Mouse (Mus musculus) forebrain, embryonic 14.5 days (tissue): ENCODE data around the gene Cpe. TPM values are rescaled to one million over a fixed set of nuclear protein-coding genes. Genes with fewer than 3 reads are reported as not detected.

Source experiments
- ATAC-seq: fragments of 200-750 bp; cut with Nextera tagmentation; 2 replicates; pipeline ENCODE4 v1.8.0; 2017; ENCODE audit warnings: mild to moderate bottlenecking, moderate library complexity
- DNase-seq: peaks from one replicate; pipeline ENCODE4 v3.0.0-alpha.2; 2015; ENCODE audit warnings: low spot score
- H3K27ac ChIP-seq: fragments of 300-500 bp; sonication (generic); 2 replicates; pipeline ENCODE4 v1.5.1; 2014; ENCODE audit warnings: low read depth, mild to moderate bottlenecking, control low read depth, low read length, moderate library complexity
- H3K27me3 ChIP-seq: fragments of 300-500 bp; sonication (generic); replicated peaks from 2 replicates; pipeline ENCODE4 v1.6.1; 2014; ENCODE audit warnings: low read length, control low read depth, mixed read lengths; ENCODE audit not compliant: control insufficient read depth, insufficient read depth
- H3K36me3 ChIP-seq: fragments of 300-500 bp; sonication (generic); 2 replicates; pipeline ENCODE4 v1.6.1; 2014; ENCODE audit warnings: low read length, control low read depth; ENCODE audit not compliant: control insufficient read depth, insufficient read depth
- H3K4me1 ChIP-seq: fragments of 300-500 bp; sonication (generic); 2 replicates; pipeline ENCODE4 v1.6.1; 2014; ENCODE audit warnings: antibody characterized with exemption, low read length, control low read depth; ENCODE audit not compliant: control insufficient read depth, insufficient read depth
- H3K4me2 ChIP-seq: fragments of 300-500 bp; sonication (generic); 2 replicates; pipeline ENCODE4 v1.6.1; 2014; ENCODE audit warnings: mild to moderate bottlenecking, control low read depth, low read length
- H3K4me3 ChIP-seq: fragments of 300-500 bp; sonication (generic); 2 replicates; pipeline ENCODE4 v1.5.1; 2014; ENCODE audit warnings: low read depth, low read length, control low read depth
- H3K9ac ChIP-seq: fragments of 300-500 bp; sonication (generic); 2 replicates; pipeline ENCODE4 v1.6.1; 2014; ENCODE audit warnings: mild to moderate bottlenecking, low read length, control low read depth, moderate library complexity
- H3K9me3 ChIP-seq: fragments of 300-500 bp; sonication (generic); replicated peaks from 2 replicates; pipeline ENCODE4 v1.6.1; 2016; ENCODE audit warnings: low read length, control low read depth, mixed read lengths; ENCODE audit not compliant: control insufficient read depth
- WGBS: fragments of 180-500 bp; shearing (Covaris S2); extraction: QIAGEN DNeasy Blood & Tissue Kit; methylation state at CpG from one replicate; pipeline ENCODE4 v1.1.7; 2014; 5-methylcytosine and 5-hydroxymethylcytosine counted together
- polyA plus RNA-seq: library from polyadenylated mRNA; unstranded; fragments of >200 nt; fragmentation: Nextera tagmentation; extraction: Ambion mirVana; gene quantifications from 2 replicates; pipeline ENCODE4 v1.2.1, GENCODE M21; 2014

Cpe gene
- polyA plus RNA-seq, 1 experiment from 2014 or later: 438 TPM

- no peaks in the 10 kb centered on the region for H3K27me3 ChIP-seq
- no peak for DNase-seq
- H3K4me1 ChIP-seq: no peaks in the 10 kb centered on the region
- no peak overlapping the region for H3K4me3 ChIP-seq
- H3K27ac ChIP-seq: no peak overlapping the region
- no peak overlapping the region for H3K9ac ChIP-seq
- H3K4me2 ChIP-seq: no peak overlapping the region
- ATAC-seq: no peak
- H3K9me3 ChIP-seq: no peaks in the 10 kb centered on the region
- WGBS: 84% methylated on average over 4 of the region's 4 CpGs
- peaks cover 37% of the 10 kb centered on the region for H3K36me3 ChIP-seq
Measured at GRCm38 (mm10) chr8:64596396-64596795, 96.5 kb downstream of the Cpe start.

- Histone ChIP-seq H3K4me1 (no peaks in the 10 kb centered on the region), H3K27ac (no peak overlapping the region), H3K4me2 (no peak overlapping the region), H3K9me3 (no peaks in the 10 kb centered on the region), H3K27me3 (no peaks in the 10 kb centered on the region), H3K36me3 (peaks cover 24% of the 10 kb centered on the region), H3K9ac (no peak overlapping the region), H3K4me3 (no peak overlapping the region)
- WGBS: 86% methylated on average over 1 of the region's 1 CpGs
- ATAC-seq (no peak), DNase-seq (no peak)
Measured at GRCm38 (mm10) chr8:64590456-64590855, 102.4 kb downstream of the Cpe start.

- peak; percentile 42; the same call in 1 of the 2 replicates for ATAC-seq
Measured at GRCm38 (mm10) chr8:64582887-64583286, 110.0 kb downstream of the Cpe start.

GRCm38 (mm10) chr8:64578221-64578620 is 114.6 kb downstream of the Cpe start:
- no peaks in the 10 kb centered on the region for H3K27me3 ChIP-seq
- H3K27ac ChIP-seq: no peak overlapping the region
- no peak overlapping the region for H3K9ac ChIP-seq
- no peak overlapping the region for H3K4me3 ChIP-seq
- no peak overlapping the region for H3K4me2 ChIP-seq
- 89% methylated on average over 8 of the region's 8 CpGs for WGBS
- H3K9me3 ChIP-seq: no peaks in the 10 kb centered on the region
- DNase-seq: no peak
- no peaks in the 10 kb centered on the region for H3K36me3 ChIP-seq
- no peaks in the 10 kb centered on the region for H3K4me1 ChIP-seq
- ATAC-seq: no peak

More at GRCm38 (mm10) chr8:64582887-64583286, 110.0 kb downstream of the Cpe start:
- Histone ChIP-seq H3K4me2 (no peak overlapping the region), H3K27me3 (no peaks in the 10 kb centered on the region), H3K4me3 (no peak overlapping the region), H3K27ac (no peak overlapping the region), H3K9ac (no peak overlapping the region), H3K36me3 (no peaks in the 10 kb centered on the region), H3K4me1 (no peaks in the 10 kb centered on the region), H3K9me3 (no peaks in the 10 kb centered on the region)
- DNase-seq: no peak
- WGBS: 26% methylated on average over 3 of the region's 3 CpGs

GRCm38 (mm10) chr8:64575001-64575400 is 117.9 kb downstream of the Cpe start:
- no peaks in the 10 kb centered on the region for H3K4me1 ChIP-seq
- ATAC-seq (no peak), DNase-seq (no peak)
- no peak overlapping the region for H3K4me2 ChIP-seq
- no peaks in the 10 kb centered on the region for H3K36me3 ChIP-seq
- 90% methylated on average over 9 of the region's 9 CpGs for WGBS
- H3K9me3 ChIP-seq: no peaks in the 10 kb centered on the region
- no peak overlapping the region for H3K4me3 ChIP-seq
- no peak overlapping the region for H3K9ac ChIP-seq
- no peak overlapping the region for H3K27ac ChIP-seq
- no peaks in the 10 kb centered on the region for H3K27me3 ChIP-seq

GRCm38 (mm10) chr8:64548054-64548850 is 144.6 kb downstream of the Cpe start:
- H3K27ac ChIP-seq: no peak overlapping the region
- no peak overlapping the region for H3K4me2 ChIP-seq
- H3K9ac ChIP-seq: no peak overlapping the region
- H3K36me3 ChIP-seq: no peaks in the 10 kb centered on the region
- H3K4me1 ChIP-seq: no peaks in the 10 kb centered on the region
- H3K27me3 ChIP-seq: no peaks in the 10 kb centered on the region
- peak; percentile 86 for DNase-seq
- no peaks in the 10 kb centered on the region for H3K9me3 ChIP-seq
- 28% methylated on average over 5 of the region's 5 CpGs for WGBS
- peak; percentile 85 for ATAC-seq
- no peak overlapping the region for H3K4me3 ChIP-seq

GRCm38 (mm10) chr8:64543441-64543840 is 149.4 kb downstream of the Cpe start:
- no peaks in the 10 kb centered on the region for H3K27me3 ChIP-seq
- H3K4me1 ChIP-seq: no peaks in the 10 kb centered on the region
- H3K4me3 ChIP-seq: no peak overlapping the region
- WGBS: 59% methylated on average over 7 of the region's 7 CpGs
- H3K9ac ChIP-seq: no peak overlapping the region
- H3K9me3 ChIP-seq: no peaks in the 10 kb centered on the region
- no peak for ATAC-seq
- no peak overlapping the region for H3K27ac ChIP-seq
- H3K4me2 ChIP-seq: no peak overlapping the region
- DNase-seq: peak; percentile 11
- no peaks in the 10 kb centered on the region for H3K36me3 ChIP-seq

Other genes starting within 250 kb of the Cpe start
- gene Msmo1, start 40.7 kb upstream of the Cpe start, polyA plus RNA-seq: 172 and 188 TPM in 2 replicates
- gene Klhl2, start 157.0 kb upstream of the Cpe start, polyA plus RNA-seq: 16.3 and 20.6 TPM in 2 replicates